Mouse (Mus musculus): Measurements from ENCODE around the gene Thra.

- TF ChIP-seq POLR2A (IDR thresholded peaks at IDR 0.05; ENCODE audit: low read depth, low read length) (no peak), CTCF (IDR thresholded peaks at IDR 0.05; ENCODE audit: extremely low read depth, insufficient read depth, insufficient read length, insufficient replicate concordance) (no peak)
Observed at GRCm38 (mm10) chr11:98693746-98694145, 46.7 kb upstream of the Thra start.

Measured in spleen, adult 2 months (tissue).